Mouse (Mus musculus) MEL (cell line): ENCODE measurements around the gene Pigq. TPM values are rescaled to one million over a fixed set of nuclear protein-coding genes. Genes with fewer than 3 reads are reported as not detected.
A peak's percentile ranks its signal among the peaks of the same experiment; 100 is the strongest.

ENCODE experiments used
- DNase-seq: peaks from one replicate; pipeline ENCODE4 v3.0.0; 2011; ENCODE audit warnings: low read depth, low spot score
- H3K27ac ChIP-seq: 2 replicates; pipeline ENCODE4 v1.5.1; 2012; ENCODE audit warnings: low read depth, mild to moderate bottlenecking, control low read depth, low read length, moderate library complexity; ENCODE audit not compliant: control insufficient read depth
- H3K27me3 ChIP-seq, 2 experiments: fragments of 150-350 bp in 1 of 2; sonication (generic) in 1 of 2; 2 replicates each; pipeline ENCODE4 v1.6.1; 2012; ENCODE audit warnings: low read length in 2 of 2, mild to moderate bottlenecking in 2 of 2, improper control_type of control experiment in 1 of 2, moderate library complexity in 1 of 2; ENCODE audit not compliant: insufficient read depth in 2 of 2, control insufficient read depth in 1 of 2
- H3K36me3 ChIP-seq, 2 experiments: 2 replicates each; pipeline ENCODE4 v1.6.1; 2012 to 2014; ENCODE audit warnings: low read length in 2 of 2, improper control_type of control experiment in 1 of 2, inconsistent platforms in 1 of 2, mild to moderate bottlenecking in 1 of 2; ENCODE audit not compliant: insufficient read depth in 2 of 2, control insufficient read depth in 1 of 2
- H3K4me1 ChIP-seq, 2 experiments: fragments of 150-350 bp in 1 of 2; sonication (generic) in 1 of 2; 2 replicates each; pipeline ENCODE4 v1.6.1; 2012; ENCODE audit warnings: low read length in 2 of 2, improper control_type of control experiment in 1 of 2, mild to moderate bottlenecking in 1 of 2; ENCODE audit not compliant: insufficient read depth in 2 of 2, control insufficient read depth in 1 of 2
- H3K4me3 ChIP-seq, 2 experiments: fragments of 150-350 bp in 1 of 2; sonication (generic) in 1 of 2; 2 replicates each; pipeline ENCODE4 v1.5.1; 2012; ENCODE audit warnings: low read depth in 2 of 2, low read length in 2 of 2, mild to moderate bottlenecking in 2 of 2, moderate library complexity in 2 of 2, control low read depth in 1 of 2, improper control_type of control experiment in 1 of 2; ENCODE audit not compliant: control insufficient read depth in 1 of 2, insufficient read depth in 1 of 2
- H3K79me2 ChIP-seq: 2 replicates; pipeline ENCODE4 v1.6.1; 2012; ENCODE audit warnings: mild to moderate bottlenecking, low read length, moderate library complexity; ENCODE audit not compliant: control insufficient read depth, poor library complexity, insufficient read depth
- H3K9ac ChIP-seq: 2 replicates; pipeline ENCODE4 v1.6.1; 2012; ENCODE audit warnings: low read depth, mild to moderate bottlenecking, control low read depth, low read length, moderate library complexity; ENCODE audit not compliant: control insufficient read depth, poor library complexity, severe bottlenecking
- H3K9me3 ChIP-seq: fragments of 150-350 bp; sonication (generic); replicated peaks from 2 replicates; pipeline ENCODE4 v1.6.1; 2012; ENCODE audit warnings: mild to moderate bottlenecking, low read length, improper control_type of control experiment, moderate library complexity; ENCODE audit not compliant: insufficient read depth
- E2F4 ChIP-seq: IDR thresholded peaks from 2 replicates; pipeline ENCODE4 v1.6.1; 2011; ENCODE audit warnings: low read depth, low read length, improper control_type of control experiment, borderline replicate concordance
- ELF1 ChIP-seq: IDR thresholded peaks from 2 replicates; pipeline ENCODE4 v1.6.1; 2014; ENCODE audit warnings: low read depth, mild to moderate bottlenecking, inconsistent platforms, low read length, improper control_type of control experiment, moderate library complexity
- EP300 ChIP-seq, 2 experiments: IDR thresholded peaks; 2 replicates each; pipeline ENCODE4 v1.6.1; 2011; ENCODE audit warnings: improper control_type of control experiment in 2 of 2, low read length in 2 of 2, low read depth in 1 of 2, mild to moderate bottlenecking in 1 of 2
- ETS1 ChIP-seq: IDR thresholded peaks from 2 replicates; pipeline ENCODE4 v1.6.1; 2012; ENCODE audit warnings: low read depth, mild to moderate bottlenecking, inconsistent platforms, low read length, improper control_type of control experiment, moderate library complexity
- GABPA ChIP-seq: IDR thresholded peaks from 2 replicates; pipeline ENCODE4 v1.6.1; 2012; ENCODE audit warnings: low read depth, mild to moderate bottlenecking, inconsistent platforms, low read length, improper control_type of control experiment, moderate library complexity
- MAX ChIP-seq: IDR thresholded peaks from 2 replicates; pipeline ENCODE4 v1.6.1; 2011; ENCODE audit warnings: low read length, improper control_type of control experiment
- RAD21 ChIP-seq: IDR thresholded peaks from 2 replicates; pipeline ENCODE4 v1.6.1; 2011; ENCODE audit warnings: mild to moderate bottlenecking, low read depth, low read length, improper control_type of control experiment
- SIN3A ChIP-seq: IDR thresholded peaks from 2 replicates; pipeline ENCODE4 v1.6.1; 2012; ENCODE audit warnings: low read length, improper control_type of control experiment, inconsistent platforms
- SMC3 ChIP-seq: IDR thresholded peaks from 2 replicates; pipeline ENCODE4 v1.6.1; 2011; ENCODE audit warnings: low read depth, low read length, improper control_type of control experiment
- TAL1 ChIP-seq: IDR thresholded peaks from 2 replicates; pipeline ENCODE4 v1.6.1; 2012; ENCODE audit warnings: mild to moderate bottlenecking, inconsistent platforms, low read length, moderate library complexity, mixed read lengths
- UBTF ChIP-seq: IDR thresholded peaks from 2 replicates; pipeline ENCODE4 v1.6.1; 2012; ENCODE audit warnings: low read depth, mild to moderate bottlenecking, inconsistent platforms, low read length, improper control_type of control experiment, moderate library complexity, borderline replicate concordance; ENCODE audit not compliant: insufficient read depth
- USF2 ChIP-seq, 2 experiments: IDR thresholded peaks; 2 replicates each; pipeline ENCODE4 v1.6.1; 2011 to 2012; ENCODE audit warnings: improper control_type of control experiment in 2 of 2, low read length in 2 of 2, borderline replicate concordance in 1 of 2, inconsistent platforms in 1 of 2, low read depth in 1 of 2, mild to moderate bottlenecking in 1 of 2; ENCODE audit not compliant: insufficient read depth in 1 of 2
- ZC3H11A ChIP-seq: IDR thresholded peaks from 2 replicates; pipeline ENCODE4 v1.6.1; 2012; ENCODE audit warnings: low read depth, mild to moderate bottlenecking, inconsistent platforms, low read length, improper control_type of control experiment
- ZNF384 ChIP-seq: IDR thresholded peaks from 2 replicates; pipeline ENCODE4 v1.6.1; 2012; ENCODE audit warnings: low read depth, mild to moderate bottlenecking, inconsistent platforms, low read length, improper control_type of control experiment
- polyA plus RNA-seq, 2 experiments: library from polyadenylated mRNA; stranded (reverse) in 1 of 2; unstranded in 1 of 2; fragments of >175 nt in 1 of 2; fragments of >200 nt in 1 of 2; gene quantifications; 2 replicates each; pipeline versions ENCODE4 v1.2.1 to v1.2.4; 2012; ENCODE audit warnings: low replicate concordance in 2 of 2, low read depth in 1 of 2; ENCODE audit not compliant: insufficient read length in 2 of 2, insufficient read depth in 1 of 2, missing spikeins in 1 of 2
- total RNA-seq: library from RNA; depleted of rRNA; stranded (reverse); fragments of 300-350 nt; gene quantifications from 2 replicates; pipeline ENCODE4 v1.2.3, GENCODE M21; 2012

Gene Pigq
- total and polyA plus RNA-seq, 3 experiments = 67.8 to 825 (median 193) TPM

DNA sequence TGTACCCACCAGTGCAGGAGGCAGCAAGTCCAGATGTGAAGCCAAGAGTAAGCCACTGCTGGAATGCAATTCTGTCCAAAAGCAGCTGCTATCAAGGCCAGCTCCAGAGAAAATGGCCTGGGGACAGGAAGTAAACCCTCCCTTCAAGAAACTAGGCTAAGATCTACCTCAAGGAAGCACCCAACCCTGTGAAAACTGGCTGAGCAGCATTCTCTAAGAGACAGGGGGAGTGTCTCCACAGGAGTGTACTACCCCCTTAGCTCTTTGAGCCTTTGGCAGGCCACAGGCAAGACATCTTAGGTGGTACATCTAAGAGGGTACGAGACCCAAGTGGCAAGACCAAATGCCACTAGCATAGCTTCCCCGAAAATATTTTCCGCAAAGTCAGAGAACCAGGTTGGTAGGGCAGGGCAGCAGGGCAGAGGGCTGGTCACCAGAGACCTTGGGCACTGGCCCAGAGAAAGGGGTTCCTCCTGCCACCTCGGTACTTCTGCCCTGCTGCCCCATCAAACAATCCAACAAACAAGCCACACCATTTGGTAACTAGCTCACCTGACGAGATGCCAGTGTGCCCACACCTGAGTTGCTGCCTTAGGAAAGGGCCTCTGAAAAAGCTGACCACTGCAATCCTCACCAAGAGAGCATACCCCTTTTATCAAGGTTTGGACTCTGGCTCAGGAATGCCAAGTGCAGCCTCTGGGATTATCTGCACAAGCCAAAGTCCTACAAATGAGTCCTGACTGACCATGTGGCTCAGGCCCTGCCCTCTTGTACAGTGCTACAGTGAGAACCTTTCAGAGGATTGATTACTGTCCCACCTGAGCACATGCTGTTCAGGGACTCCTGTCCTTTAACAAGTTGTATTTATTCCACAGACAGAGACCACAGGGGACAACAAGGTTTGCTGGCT lies 35.3 kb upstream of the Pigq start:
- Histone ChIP-seq H3K27me3 (no peaks in the 10 kb centered on the region), H3K79me2 (peaks cover 30% of the 10 kb centered on the region), H3K36me3 (peaks cover 0 to 13% of the 10 kb centered on the region in 2 experiments; a peak in 2 of 4 replicates), H3K9ac (no peak overlapping the region), H3K4me3 (no peak overlapping the region), H3K27ac (no peak overlapping the region), H3K4me1 (peaks cover 6 to 16% of the 10 kb centered on the region in 2 experiments; a peak in 3 of 4 replicates), H3K9me3 (no peaks in the 10 kb centered on the region)
- DNase-seq = no peak
- TF ChIP-seq SIN3A (no peak), MAX (no peak), USF2 (IDR thresholded peaks at IDR 0.05; ENCODE audit: borderline replicate concordance in 1 of 2, insufficient read depth in 1 of 2, low read depth in 1 of 2, low read length in 2 of 2) (no peak), ELF1 (no peak), E2F4 (no peak), EP300 (IDR thresholded peaks at IDR 0.05; ENCODE audit: low read depth in 1 of 2, low read length in 2 of 2) (no peak), ZC3H11A (no peak), TAL1 (no peak), RAD21 (no peak), ETS1 (no peak), SMC3 (no peak), GABPA (no peak)

DNA sequence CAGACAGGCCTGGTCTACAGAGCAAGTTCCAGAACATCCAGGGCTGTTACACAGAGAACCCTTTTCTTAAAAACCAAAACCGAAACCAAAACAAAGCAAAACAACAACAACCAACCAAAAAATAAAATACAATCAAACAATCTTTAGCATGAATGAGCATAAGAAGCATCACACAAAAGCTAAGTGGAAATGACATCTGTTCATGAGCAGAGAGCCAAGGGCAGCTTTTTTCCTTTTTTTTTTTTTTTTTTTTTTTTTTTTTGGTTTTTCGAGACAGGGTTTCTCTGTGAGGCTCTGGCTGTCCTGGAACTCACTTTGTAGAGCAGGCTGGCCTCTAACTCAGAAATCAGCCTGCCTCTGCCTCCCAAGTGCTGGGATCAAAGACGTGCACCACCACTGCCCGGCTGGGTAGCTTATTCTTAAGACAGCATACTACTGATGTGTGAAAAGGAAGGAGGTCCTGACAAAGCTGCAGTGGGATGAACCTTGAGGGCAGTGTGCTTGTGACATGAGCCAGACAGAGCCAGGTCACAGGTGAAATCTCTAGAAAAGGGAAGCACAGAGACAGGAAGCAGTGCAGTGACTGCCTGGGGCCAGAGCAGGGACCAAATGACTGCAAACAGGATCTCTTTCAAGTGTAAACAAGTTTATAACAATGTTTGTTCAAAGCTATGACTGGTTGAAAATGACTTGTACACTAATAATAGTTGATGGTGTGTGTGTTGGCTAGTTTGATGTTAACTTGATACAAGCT lies 26.4 kb upstream of the Pigq start:
- Histone ChIP-seq H3K79me2 (no peaks in the 10 kb centered on the region; the same call in 1 of the 2 replicates), H3K4me1 (peaks cover 2 to 6% of the 10 kb centered on the region in 2 experiments; a peak in 1 of 4 replicates), H3K27ac (no peak overlapping the region), H3K36me3 (no peaks in the 10 kb centered on the region; a peak in 1 of 4 replicates), H3K4me3 (no peak overlapping the region), H3K9me3 (no peaks in the 10 kb centered on the region), H3K9ac (no peak overlapping the region; the same call in 1 of the 2 replicates), H3K27me3 (no peaks in the 10 kb centered on the region)
- TF ChIP-seq ZNF384 (peak; percentile 70), UBTF (no peak)
- DNase-seq = no peak
